Mouse (Mus musculus) testis, postnatal 14 days (tissue): Measurements from ENCODE around the gene Ccnd1.
A peak's percentile ranks its signal among the peaks of the same experiment; 100 is the strongest.

ENCODE experiments used
- DNase-seq: peaks from one replicate; pipeline ENCODE4 v3.0.0; 2021; ENCODE audit warnings: low spot score

The Ccnd1 gene

GRCm38 (mm10) chr7:144939344-144940002 is at the start of gene Ccnd1:
Ccnd1 (minus strand) TSS chr7:144939925.
- DNase-seq: peak; percentile 75

DNA sequence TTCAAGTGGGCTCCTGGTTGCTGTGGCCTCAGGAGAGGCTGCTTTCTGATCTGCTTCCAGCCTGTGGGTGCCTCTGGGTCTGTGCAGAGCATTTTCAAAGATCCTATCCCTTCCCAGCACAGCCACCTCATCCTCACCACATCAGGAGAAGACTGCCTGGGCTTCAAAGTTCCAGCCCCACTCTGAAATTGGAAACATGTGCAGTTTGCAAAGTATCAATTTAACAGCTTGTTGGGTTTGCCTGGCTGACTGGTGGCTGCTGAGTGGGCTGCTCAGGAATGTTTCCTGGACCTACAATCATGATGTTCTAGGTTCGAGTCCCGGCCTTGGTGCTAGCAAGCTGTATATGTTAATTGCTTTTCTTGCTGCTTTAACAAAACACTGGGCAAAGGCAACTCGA is 49.1 kb upstream of the Ccnd1 start:
- no peak for DNase-seq

- no peak for DNase-seq
These were observed 45.4 kb upstream of the Ccnd1 start for GRCm38 (mm10) chr7:144985100-144985499.

GRCm38 (mm10) chr7:144982358-144983110 is 42.8 kb upstream of the Ccnd1 start:
- DNase-seq: no peak

DNA sequence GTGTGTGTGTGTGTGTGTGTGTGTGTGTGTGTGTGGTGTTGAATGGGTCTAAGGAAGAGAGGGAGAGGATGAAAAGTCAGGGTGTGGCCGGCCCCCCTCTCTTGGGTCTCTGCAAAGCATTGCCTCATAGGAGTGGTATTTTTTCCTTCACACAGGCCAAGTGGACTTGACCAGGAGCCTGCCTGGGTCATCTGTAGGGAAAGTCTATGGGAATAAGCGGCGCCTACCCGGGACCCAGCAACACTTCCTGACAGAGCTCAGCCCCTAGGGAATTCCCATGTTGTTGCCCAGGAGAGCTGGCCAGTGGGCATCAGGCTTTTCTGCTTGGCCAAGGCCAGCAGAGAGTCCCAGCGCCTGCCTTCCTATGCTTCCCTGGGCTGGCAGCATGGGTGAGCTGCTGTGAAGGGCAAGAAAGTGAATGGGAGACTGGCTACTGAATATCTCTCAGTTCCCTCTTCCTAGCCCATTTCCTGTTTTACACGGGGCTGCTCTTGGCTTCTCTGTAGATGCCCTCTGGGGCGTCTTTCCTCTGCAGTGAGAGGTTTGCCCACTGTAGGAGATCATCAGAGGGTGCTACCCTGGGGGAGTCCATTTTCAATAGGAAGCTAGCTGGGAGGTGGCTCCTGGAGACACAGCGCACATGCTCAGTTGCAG is 41.8 kb upstream of the Ccnd1 start:
- DNase-seq: no peak

DNA sequence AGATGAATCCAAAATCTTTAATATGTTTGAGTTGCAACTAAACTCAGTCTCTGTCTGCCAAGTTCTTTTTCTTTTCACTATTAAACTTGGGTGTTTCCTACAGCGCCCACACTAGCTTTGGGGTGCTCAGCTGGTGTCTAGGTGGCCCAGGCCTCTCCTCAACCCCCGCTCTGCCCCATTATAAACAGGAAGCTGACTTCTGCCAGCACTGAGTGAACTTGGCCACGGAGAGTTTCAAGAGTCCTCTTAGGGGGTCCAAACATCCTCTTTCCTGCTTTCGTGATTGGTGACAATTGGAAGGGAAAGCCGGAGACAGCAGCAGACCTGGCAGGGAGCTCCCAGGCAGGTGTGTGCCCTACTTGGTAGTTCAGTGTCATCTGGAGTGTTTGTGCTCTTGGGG is 40.1 kb upstream of the Ccnd1 start:
- DNase-seq: no peak

DNA sequence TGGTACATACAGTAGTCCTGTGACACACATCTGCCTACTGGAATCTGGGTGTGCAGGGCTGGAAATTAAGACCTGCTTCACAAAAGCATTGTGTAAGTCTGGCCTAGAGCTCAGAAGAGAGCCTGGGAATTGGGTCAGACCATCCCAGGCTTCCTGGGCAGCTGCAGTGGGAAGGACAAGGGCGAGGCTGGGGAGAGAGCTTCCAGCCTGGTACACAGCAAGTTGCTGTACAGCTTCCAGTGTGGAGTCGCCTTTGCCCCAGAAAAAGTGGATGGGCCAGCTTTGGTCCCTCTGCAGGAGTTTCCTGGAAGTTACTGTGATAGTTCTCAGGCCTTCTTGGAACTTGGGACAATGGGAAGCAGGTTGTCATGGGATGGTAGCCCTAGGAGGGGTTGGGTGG is 37.4 kb upstream of the Ccnd1 start:
- no peak for DNase-seq

DNA sequence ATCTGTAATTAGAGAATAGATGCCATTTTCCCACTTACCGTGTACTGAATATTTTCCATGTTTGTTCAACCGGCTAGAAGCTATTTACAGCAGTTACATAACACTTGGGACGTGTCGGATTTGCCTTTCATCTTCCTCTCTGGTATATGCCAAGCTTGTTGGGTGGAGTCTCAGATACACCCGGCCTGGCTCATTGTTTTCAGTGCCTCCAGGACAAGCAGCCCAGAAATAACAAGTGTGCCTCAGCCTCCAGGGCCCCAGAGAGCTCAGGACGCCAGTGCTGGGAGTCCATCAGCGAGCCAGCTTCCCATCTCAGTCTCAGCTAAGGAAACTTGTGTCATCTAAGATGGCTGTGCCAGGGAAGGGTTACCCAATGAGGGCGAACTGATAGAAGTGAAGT is 33.7 kb upstream of the Ccnd1 start:
- DNase-seq: no peak

DNA sequence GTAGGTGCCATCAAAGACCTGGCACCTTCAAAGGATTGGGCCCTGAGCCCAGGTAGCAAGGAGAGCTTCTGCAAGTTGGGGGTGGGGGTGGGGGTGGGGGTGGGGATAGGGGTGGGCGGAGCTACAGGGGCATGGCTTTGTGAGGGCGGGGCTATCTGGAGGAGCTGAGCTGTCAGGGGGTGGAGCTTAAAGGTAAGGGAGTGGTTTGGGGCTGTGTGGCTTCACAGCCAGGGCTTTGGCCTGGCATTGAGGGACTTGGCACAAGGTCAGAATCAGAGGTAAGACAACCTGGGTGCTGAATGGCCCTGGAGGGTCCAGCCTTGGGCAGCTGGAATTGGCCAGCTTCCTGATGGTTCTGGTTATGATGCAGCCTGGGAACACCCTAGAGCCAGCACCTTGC is 32.0 kb upstream of the Ccnd1 start:
- DNase-seq: no peak

DNA sequence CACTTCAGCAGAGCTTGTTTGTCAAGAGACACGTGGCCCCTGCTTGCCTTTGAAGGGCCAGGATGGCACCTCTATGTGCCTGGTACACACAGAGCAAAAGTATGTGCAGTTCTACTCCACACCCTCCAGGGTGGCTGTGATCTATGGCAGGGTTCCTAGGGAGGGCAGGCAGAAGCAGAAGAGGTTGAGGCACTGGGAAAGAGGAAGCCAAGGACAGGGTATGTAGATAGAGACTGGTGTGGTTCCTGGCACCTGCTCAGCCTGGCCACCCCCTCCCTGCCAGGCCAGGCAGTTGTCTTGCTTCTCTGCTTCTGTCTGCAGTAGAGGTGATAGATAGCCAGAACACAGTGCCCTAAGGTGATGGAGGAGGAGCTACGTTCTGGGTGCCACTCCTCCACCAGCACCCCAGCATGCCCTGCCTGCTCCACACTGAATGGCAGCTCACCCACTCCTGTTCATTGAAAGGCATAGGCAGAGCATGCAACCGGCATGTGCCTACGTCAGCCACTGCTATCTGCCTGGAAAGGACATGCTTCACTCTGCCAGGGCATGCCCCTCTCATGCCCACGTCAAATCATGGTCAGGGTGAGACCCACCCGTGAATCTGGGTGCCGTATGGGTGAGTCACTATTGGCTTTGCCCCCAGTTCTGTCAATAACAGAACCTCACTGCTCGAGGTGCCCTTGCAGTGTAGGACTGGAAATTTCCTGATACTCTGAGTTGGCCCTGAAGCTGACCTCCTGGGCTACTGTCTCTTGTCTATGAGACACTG is 31.5 kb upstream of the Ccnd1 start:
- DNase-seq: no peak

DNA sequence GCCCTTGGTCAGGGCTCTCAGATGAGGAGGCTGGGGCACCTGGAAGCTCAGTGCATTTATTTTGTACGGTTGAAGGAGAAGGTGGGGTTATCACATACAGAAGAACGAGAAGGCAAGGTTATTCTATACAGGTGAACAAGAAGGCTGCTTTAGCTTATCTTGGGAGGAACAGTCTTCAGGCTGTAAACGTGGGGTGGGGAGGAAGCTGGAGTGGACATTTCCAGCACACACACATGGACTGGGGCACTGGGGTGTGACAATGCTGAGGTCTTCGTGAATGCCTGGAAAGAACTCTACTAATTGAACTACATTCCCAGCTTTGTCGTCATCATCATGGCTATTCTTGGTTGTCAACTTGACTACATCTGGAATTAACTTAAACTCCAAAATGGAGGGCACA is 26.2 kb upstream of the Ccnd1 start:
- DNase-seq: no peak

DNA sequence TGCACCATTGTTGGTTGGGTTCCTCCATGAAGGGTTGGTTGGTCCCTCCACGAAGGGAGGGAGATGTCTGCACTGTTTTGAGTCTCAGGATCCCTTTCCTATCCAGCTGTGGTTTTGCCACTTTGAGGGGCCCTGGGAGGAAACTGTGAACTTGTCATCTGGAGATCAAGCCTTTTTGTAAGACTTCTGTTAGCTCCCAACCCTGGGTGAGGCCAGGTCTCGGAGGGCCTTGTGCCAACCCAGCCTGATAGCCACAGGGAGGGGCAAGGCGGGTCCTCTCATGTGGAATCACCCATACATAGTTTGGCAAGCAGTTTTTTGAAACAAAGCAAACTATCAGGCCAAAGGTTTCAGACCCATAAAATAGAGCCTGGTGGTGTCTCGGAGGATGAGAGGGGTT is 24.6 kb upstream of the Ccnd1 start:
- DNase-seq: no peak

- no peak for DNase-seq
These were observed 24.2 kb upstream of the Ccnd1 start for GRCm38 (mm10) chr7:144963911-144964310.

DNA sequence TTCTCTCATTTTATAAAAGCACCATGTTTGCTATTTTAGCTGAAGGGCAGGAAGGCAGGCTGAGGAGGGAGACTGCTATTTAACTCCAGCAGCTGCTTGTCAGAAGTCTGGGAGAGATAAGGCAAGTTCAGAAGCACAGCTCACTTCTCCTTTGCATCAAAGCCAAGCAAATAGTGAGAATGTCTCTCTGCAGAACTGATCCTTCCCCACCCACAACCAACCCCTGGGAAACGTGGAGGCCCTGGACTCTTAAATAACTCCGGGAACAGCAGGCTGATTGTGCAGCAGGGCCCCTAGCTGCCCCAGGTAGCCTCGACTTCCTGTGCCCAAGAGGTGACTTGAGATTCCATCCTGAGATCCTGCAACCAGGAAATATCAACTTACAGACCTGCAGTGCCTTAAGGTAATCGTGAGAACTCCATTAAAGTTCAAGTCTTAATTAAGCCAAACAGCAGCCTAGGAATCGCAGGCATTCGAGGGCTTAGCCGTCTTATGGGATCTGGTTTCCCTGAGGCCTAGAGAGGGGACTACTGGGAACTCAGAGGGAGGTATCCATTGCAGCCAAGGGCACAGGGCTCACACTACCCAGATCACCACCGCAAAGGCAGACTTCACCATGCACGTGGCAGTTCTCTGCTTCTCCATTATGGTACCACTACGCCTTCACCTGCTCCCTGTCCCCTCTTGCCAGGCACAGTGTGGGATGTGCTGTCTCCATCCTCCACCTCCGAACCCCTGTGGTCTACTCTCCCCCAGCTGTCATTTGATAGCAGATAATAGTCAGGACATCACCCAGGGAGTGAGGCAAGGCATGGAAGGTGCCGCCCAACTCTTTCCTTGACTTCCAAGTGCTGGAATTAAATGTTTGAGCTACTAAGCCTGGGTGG is 19.0 kb upstream of the Ccnd1 start:
- no peak for DNase-seq

DNA sequence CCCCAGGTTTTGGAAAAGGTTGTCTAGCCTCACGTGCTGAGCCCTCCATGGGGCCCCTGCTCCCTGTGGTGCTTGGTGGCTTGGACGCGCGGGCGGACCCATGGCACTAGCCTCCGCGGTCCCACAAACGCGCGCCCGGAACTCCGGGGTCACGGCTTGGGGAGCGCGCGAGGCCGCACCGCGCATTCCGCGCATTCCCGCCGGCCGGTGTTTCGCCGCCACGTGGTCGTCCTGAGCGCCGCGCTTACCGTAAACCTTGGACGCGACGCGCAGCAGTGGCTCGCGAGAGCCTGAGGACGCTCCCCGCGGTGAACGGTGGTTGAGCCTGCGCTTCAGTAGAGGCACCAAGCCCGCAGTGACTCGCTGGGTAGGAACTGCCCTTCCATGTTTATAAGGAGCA is 3.5 kb upstream of the Ccnd1 start:
- peak; percentile 84 for DNase-seq

DNA sequence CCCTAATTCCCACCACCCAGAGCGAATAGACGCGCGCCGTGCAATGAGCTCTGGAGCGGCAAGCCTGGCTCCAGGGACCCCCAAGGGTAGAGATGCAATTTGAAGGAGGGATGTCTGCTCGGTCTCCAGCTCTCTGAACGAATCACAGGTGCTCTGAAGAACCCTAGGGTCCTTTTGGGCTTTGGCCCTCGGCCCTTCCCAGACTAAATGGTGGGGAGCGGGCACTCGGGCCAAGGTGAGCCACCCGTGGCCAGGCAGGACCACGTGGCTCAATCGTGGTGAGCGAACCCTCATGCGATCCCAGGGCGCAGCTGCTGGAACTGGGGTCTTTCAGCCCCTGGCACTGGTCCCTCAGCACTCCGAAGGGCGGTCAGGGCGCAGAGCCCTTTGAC is 3.0 kb upstream of the Ccnd1 start:
- peak; percentile 49 for DNase-seq

GRCm38 (mm10) chr7:144942071-144942743 is 2.5 kb upstream of the Ccnd1 start:
- peak; percentile 72 for DNase-seq

DNA sequence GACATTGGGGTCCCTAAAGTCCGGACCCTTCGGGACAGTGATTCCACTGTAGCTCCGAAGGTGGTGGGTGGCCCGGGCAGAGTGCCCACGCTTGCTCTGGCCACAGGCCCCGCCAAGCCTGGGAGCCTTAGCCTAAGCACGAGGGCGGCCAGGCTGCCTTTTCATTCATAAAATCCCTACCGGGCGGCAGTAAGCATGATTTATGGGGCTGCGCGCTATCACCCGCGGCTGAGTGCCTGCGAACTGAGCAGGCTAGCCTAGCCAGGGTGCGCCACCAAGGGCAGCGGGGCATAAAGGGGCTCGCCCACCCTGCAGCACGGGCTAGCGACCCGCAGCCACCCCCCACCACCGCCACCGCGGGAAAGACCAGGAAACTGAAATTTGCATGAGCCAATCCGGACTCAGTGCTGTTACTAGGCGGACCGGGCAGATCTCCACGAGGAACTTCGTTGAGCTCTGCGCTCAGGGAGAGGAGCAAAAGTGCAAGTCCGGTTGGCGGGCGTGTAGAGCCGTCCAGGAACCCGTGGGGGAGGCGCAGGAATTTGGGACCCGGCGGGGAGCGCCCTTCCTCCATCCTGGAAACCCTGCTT is 1.6 kb upstream of the Ccnd1 start:
- DNase-seq: peak; percentile 93

- DNase-seq: no peak
These were observed 860 bp upstream of the Ccnd1 start for GRCm38 (mm10) chr7:144940585-144940984.

- DNase-seq: peak; percentile 72
These were observed 362 bp upstream of the Ccnd1 start for GRCm38 (mm10) chr7:144940003-144940571.
